Mouse (Mus musculus): ENCODE measurements at regions not wholly inside any gene's neighbourhood (a gene's known extent, or its start where the extent isn't known, plus 50 kb on each side); places are given as distances from the start of the nearest gene placed in this dataset.

- no peak for DNase-seq
These were observed 379.3 kb downstream of the Gm10295 start for GRCm38 (mm10) chr7:70972023-70972400.

GRCm38 (mm10) chr7:70971323-70972022, 379.8 kb downstream of the Gm10295 start:
- no peak for DNase-seq

GRCm38 (mm10) chr7:70952318-70952959, 398.8 kb downstream of the Gm10295 start:
- DNase-seq, result no peak

GRCm38 (mm10) chr7:70948281-70948680, 403.0 kb downstream of the Gm10295 start:
- DNase-seq, result no peak

- no peak for DNase-seq
These were observed 405.0 kb downstream of the Gm10295 start for GRCm38 (mm10) chr7:70946260-70946659.

GRCm38 (mm10) chr7:70930911-70931310, 420.4 kb downstream of the Gm10295 start:
- no peak for DNase-seq

GRCm38 (mm10) chr7:70929935-70930334, 421.4 kb downstream of the Gm10295 start:
- no peak for DNase-seq

- DNase-seq, result no peak
These were observed 423.3 kb downstream of the Gm10295 start for GRCm38 (mm10) chr7:70928001-70928400.

- no peak for DNase-seq
These were observed 434.3 kb downstream of the Gm10295 start for GRCm38 (mm10) chr7:70917016-70917415.

GRCm38 (mm10) chr7:70908921-70909320, 442.4 kb downstream of the Gm10295 start:
- DNase-seq, result no peak

GRCm38 (mm10) chr7:70891700-70892099, 459.6 kb downstream of the Gm10295 start:
- DNase-seq, result no peak

- DNase-seq, result peak; percentile 5
These were observed 470.8 kb downstream of the Gm10295 start for GRCm38 (mm10) chr7:70880496-70880895.

- DNase-seq, result no peak
These were observed 476.9 kb downstream of the Gm10295 start for GRCm38 (mm10) chr7:70874393-70874792.

- no peak for DNase-seq
These were observed 480.3 kb downstream of the Gm10295 start for GRCm38 (mm10) chr7:70870841-70871534.

GRCm38 (mm10) chr7:70869125-70869524, 482.2 kb downstream of the Gm10295 start:
- DNase-seq, result no peak

GRCm38 (mm10) chr7:70859957-70860356, 491.3 kb downstream of the Gm10295 start:
- DNase-seq, result no peak

- DNase-seq, result peak; percentile 34
These were observed 484.2 kb upstream of the Nr2f2 start for GRCm38 (mm10) chr7:70850726-70851125.

- no peak for DNase-seq
These were observed 481.7 kb upstream of the Nr2f2 start for GRCm38 (mm10) chr7:70848016-70848776.

- no peak for DNase-seq
These were observed 481.0 kb upstream of the Nr2f2 start for GRCm38 (mm10) chr7:70847450-70847993.

- DNase-seq, result no peak
These were observed 479.5 kb upstream of the Nr2f2 start for GRCm38 (mm10) chr7:70846076-70846475.

GRCm38 (mm10) chr7:70840142-70840541, 473.6 kb upstream of the Nr2f2 start:
- no peak for DNase-seq

- DNase-seq, result no peak
These were observed 472.7 kb upstream of the Nr2f2 start for GRCm38 (mm10) chr7:70839190-70839589.

All from heart, postnatal 4 days (tissue).